Mouse (Mus musculus): ENCODE data around the gene Nr3c2.

The Nr3c2 gene

DNA sequence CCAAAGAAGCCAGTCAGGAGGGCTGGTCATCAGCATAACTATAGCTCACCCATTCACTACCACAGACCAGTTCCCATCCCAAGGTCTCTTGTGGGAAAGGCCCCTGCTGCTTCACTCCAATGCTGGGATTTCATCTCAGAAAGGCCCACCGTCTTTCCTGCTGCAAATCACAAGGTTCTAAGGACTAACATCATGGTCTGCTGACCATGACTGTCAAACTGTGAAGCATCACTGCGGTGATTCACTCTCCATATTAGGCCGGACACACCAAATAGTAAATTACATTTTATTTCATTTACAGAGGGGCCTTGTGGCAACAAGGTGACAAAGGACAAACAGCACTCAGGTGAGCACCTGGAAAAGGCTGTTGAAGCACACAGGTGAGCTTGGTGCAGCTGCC lies 350.9 kb downstream of the Nr3c2 start:
- in situ Hi-C loops (cut with MboI), result no loop called here

DNA sequence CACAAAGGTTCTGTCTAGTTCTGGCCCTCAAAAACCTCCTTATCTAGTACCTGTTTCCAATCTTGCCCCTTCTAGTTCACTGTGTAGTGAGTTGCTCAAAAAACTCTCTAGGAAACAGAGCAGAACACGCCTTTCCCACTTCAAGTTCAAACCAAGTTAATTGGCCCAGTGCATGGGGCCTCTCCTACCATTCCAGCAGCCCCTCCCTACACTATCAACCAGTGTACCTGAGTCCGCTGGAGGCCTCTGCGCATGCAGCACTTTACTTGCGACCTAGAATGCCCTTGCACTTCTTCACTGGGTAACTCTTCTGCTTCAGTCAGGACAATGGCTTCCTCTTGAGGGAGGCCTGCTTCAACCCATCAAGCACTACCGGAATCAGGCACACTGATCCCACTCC lies 351.9 kb downstream of the Nr3c2 start:
- in situ Hi-C loops (cut with MboI), result no loop called here

DNA sequence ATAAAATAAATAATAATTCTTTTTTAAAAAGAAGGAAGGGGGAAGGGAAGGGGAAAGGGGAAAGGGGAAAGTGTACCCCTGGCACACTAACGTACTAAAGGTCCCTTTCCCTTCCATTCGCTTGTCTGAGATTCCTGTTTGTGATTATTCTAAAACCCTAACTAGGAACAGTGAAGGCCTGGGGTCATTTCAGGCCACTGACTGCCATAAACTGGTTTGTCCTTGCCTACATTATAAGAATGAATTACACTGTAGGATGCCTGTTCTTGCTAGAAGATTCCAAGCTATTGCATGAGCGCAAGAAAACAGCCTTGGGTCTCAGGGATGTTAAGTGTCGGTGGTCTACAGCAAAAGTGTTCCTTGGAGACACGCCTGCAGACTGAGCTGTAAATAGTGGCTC lies 355.2 kb downstream of the Nr3c2 start:
- in situ Hi-C loops (cut with MboI), result no loop called here

DNA sequence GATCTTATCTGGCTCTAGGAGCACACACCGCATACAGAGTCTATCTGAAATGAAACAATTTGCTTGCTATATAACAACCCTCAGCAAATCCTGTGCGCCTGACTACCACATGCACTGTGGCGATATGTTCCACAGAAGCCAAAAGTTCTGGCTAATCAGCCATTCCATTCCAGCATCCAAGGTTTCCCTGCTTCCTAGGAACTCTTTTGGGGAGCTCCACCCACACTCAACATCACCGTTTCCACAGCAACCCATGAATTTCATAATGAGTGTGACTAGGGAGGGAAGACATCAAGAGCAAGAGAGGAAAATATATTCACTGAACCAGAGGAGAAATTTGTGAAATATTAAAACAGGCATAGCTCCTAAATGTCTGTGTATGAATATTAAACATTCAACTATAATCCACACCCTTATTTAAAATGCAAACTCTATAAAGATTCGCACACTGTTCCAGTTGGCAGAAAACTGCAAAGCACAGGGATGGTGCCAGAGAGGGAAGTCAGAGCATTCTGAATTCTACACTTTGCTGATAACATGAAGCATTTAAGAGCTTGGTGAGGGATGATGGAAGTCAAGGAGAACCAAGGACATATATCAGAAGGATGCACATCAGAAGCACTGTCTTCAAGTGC lies 357.3 kb downstream of the Nr3c2 start:
- in situ Hi-C loops (cut with MboI), result no loop called here

DNA sequence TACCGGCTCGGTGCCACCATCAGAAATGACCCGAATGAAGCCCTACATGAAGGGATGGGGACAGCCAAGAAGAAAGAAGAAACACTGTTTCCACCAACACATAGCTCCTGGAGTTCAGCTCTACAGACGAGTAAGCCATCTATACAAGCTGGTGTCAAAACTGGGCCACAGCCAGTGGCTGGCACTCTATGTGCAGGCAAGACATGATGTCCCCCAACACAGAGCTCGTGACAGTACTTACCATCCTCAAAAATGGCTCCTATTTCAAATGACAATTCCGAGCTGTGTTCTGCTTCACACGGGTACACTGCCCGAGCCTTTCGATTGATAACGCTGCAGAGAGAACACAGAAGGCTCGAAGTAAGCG lies 357.8 kb downstream of the Nr3c2 start:
- in situ Hi-C loops (cut with MboI), result no loop called here

DNA sequence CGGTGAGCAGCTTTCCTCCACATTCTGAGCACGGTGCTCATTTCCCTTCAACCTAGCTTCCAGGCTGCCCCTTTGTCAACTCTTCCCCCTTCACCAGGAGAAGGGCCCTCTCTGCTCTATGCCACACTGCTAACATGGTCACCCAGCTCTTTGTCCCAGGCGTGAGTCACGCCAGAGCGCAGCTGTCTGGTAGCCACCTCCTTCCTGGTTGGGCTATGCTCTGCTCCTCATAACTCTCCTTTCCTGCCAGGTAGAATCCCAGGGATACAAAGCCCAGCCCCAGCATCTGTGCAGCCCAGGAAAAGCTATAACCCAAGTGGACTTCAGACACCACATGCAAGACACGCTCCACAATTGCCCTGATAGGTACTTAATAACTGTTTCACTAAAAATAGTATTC lies 362.0 kb downstream of the Nr3c2 start:
- in situ Hi-C loops (cut with MboI), result no loop called here

DNA sequence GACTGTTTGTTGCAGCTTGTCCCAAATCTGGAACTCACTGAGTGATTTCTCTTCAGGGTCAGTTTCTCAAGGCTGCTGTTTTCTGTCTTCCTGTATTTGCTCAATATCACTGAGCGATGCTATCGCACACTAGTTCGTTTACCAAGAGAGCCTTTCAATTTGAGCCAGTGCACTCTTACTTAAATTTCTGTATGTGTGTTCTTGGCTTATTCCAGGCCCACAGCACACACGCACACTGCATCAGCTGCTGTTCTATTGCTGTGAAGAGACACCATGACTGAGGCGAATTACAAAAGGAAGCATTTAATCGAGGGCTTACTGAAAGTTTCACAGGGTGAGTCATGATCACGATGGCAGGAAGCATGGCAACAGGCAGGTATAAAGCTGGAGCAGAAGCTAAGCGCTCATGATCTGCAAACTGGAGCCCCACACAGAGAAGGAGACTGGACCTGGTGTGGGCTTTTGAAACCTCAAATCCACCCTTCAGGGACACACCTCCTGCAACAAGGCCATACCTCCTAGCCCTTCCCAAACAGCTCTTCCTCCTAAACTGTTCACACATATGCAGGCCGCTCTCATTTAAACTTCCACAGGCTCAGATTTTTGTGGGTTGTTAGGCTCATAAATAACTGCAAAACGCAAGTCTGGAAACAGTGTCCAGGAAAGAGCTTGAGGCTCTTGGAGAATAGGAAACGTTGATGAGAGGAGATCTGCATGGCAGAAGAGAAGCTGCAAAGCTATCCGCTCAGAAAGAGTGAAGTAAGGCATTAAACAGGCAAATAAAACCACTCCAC lies 363.2 kb downstream of the Nr3c2 start:
- in situ Hi-C loops (cut with MboI), result no loop called here

DNA sequence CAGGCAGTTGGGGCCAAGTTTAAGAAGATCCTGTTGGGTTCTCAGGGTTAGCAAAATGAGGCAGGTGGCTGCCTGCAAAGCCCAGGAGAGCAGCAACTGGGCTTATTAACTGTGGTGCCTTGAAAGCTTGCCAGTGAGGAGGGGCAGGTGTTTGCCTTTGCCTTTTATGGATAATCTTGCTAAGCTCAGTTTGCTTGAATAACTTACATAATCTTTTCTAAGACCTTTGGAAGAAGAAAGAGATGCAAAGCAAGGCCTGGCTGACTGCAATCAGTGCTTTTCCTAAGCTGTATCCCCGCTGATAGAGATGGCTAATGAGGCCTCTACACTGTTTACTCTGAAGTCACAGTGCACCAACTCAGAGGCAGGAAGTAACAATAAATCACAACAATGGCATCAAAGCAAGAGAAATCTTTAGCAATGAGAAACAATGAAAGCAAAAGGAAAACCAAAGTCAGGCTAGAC lies 368.7 kb downstream of the Nr3c2 start:
- in situ Hi-C loops (cut with MboI), result no loop called here

DNA sequence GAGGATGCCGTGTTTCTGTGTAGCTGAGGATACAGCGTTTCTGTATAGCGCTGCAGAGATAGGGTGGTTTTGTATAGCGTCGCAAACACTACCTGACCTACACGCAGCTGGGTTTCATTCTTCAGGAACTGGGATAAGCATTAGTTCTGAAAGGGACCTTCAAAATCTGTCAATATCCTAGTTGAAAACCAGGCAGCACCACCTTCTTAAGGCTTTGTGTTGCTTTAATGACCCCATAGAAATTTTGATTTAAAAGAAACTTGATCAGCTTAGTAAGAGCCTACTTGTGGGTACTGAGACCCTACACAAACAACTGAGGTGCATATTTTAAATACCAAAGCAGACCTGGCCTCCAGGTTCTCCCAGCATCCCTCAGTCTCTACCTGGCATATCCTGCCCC lies 372.9 kb downstream of the Nr3c2 start:
- in situ Hi-C loops (cut with MboI), result no loop called here

DNA sequence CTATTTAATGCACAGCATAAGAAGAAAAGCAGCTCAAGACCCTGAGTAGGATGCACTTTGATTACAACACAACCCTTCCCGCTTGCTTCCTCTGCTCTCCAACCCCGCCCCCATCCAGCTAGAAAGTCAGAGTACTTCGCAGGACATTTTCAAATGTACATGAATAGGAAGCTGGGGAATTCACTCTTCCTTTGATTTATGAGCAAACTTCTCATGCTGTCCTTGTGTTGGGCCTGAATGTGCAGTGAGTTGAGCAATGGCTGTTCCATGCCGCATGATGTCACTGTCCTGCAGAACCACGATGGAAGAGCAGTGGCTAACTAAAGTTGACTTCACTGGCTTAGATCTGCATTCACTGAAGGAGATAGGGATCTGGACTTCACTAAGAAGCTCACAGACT lies 376.3 kb downstream of the Nr3c2 start:
- in situ Hi-C loops (cut with MboI), result no loop called here

DNA sequence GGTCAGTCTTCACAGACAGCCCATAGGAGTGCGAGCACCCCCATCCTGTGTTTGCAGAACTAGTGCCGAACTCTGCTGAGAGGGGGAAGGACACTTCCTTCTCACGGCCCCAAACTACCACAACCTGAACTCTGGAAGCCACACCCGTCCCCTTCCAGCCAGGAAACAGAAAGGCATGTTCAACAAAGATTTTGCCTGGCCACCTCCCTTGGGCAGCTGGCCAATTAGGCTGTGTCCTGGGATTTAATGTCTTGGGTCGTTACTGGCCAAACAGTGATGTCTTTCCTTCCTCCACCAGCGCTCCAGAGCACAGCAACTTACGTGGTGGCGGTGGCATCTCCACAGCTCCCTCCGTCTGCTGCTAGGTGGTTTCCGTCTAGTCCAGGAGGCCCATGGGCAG lies 377.6 kb downstream of the Nr3c2 start:
- in situ Hi-C loops (cut with MboI), result no loop called here

DNA sequence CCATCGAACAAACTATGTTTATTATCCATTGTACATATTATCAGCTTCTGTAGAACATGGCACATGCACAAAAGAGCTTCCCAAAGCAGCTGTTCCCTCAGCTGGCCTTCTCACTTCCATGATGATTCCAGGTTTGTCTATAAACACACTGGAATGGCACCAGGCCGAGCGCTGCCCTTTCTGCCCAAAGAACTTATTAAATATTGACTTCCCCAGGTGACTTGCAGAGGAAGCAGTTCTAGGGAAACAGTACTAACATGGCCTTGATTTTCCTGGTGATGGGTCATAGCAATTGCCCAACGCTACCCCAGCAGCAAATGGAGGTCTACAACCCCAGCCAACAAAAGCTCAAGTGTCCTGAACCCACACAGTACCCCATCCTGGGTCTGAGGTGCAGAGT lies 379.0 kb downstream of the Nr3c2 start:
- in situ Hi-C loops (cut with MboI), result no loop called here

DNA sequence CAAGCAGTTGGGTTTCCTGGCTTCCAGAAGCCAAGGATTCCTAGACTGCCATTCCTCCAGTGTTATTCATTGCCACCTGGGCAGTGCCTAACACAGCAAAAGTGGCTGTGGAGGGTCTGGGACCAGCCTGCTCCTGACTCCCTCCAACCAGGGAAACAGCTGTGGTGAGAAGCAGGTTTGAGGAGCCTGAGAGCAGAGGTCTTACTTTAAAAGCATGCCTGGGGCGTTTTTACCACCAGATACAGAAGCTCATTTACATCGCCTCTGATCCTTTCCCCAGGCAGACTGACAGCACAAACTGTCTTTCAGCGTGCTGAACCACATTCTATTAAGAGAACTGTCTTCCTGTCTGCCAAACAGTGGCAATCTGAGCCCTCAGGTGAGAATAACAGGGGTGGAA lies 380.7 kb downstream of the Nr3c2 start:
- in situ Hi-C loops (cut with MboI), result no loop called here

DNA sequence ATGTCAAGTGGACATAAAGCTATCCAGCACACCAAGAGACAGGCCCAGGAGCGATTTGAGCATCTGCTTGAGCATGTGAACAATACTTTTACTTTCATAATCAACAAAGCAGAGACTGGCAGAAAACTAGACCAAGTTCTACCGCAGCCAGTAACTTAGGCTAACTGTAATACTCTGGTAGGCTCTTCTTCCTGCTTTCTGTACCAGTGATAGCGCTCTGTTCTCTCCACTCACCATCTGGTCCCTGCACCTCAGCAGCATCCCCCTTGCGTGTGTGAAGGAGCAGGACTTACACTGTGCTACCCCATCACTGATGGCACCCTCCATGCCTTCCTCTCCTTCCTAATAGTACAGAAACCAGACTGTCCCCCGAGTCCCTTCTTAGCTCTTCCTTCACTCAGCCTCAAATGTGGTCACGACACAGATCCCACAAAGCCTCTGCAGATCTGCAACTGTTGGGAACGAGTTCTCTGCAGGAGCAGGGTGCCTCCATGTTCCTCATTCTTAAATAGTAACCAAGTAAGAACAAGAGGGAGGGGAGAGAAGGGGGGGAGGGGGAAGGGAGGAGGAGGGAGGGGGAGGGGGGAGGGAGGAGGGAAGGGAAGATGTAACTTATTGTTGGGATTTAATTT lies 383.5 kb downstream of the Nr3c2 start:
- in situ Hi-C loops (cut with MboI), result no loop called here

DNA sequence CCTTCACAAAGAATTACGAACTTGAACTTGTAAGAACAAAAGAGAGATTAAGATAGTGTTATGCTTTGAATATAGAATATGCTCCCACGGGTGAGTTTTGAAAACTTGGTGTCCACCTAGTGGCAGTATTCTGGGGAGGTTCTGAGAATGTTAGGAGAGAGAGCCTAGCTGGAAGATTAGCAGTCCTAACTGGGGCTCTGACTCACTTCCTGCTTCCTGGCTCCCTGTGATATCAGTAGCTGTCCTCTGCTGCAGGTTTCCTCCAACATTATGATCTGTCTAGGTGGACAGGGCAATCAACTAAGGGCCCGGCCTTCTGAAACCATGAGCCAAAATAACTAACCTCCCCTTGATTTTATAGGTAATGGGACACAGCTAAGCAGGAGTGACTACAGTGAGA lies 385.2 kb downstream of the Nr3c2 start:
- in situ Hi-C loops (cut with MboI), result no loop called here

DNA sequence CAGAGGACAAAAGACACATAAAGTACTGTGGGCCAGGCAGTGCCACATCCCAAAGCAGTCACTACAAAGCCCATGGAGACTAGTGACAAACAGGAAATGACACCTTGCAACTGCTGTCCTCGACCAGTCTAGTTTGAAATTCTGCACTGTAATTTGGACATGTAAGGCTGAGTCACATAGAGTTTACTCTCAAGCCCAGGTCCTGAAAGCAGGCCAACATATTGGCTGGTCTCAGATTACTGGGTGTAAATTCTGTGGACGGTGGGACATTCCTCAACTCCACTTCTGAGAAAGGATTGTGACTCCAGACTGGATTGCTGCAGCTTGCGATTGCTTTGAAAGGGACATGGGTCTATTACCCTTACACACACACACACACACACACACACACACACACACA lies 388.8 kb downstream of the Nr3c2 start:
- in situ Hi-C loops (cut with MboI), result no loop called here

DNA sequence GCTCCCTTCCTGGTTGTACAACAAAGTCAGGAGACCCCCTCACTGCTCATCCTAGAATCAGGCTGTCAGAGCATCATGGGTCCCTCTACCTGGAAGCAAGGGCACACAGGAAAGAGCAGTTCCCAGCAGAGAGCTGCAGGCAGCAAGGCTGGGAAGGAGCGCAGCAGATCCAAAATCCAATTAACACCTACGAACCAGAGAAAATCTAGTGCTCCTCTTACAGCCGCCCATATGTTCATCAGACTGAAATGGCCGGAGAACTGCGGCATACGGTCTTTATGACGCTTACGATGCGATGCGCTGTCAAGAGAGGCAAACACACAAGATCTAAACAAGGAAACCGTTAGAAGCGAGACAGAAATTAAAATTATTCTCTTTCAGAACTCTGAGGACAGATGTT lies 389.2 kb downstream of the Nr3c2 start:
- in situ Hi-C loops (cut with MboI), result no loop called here

DNA sequence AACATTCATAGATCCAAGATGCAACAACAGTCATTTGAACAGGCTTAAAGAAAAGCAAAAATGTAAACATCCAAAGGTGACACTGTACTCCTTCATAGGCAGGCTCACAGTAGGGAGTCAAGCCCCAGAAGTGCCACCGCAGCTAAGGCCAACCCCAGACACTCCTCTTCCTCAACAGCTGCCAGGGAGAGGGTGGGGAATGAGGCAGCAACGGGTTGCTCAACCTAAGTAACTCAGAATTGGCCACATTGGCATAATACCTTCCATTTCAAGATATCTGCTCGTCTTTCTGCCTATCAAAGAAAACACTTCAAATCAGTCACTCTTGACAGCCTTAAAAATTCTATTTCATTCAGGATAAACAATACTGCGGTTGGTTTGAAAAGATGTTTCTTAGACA lies 392.9 kb downstream of the Nr3c2 start:
- in situ Hi-C loops (cut with MboI), result no loop called here

DNA sequence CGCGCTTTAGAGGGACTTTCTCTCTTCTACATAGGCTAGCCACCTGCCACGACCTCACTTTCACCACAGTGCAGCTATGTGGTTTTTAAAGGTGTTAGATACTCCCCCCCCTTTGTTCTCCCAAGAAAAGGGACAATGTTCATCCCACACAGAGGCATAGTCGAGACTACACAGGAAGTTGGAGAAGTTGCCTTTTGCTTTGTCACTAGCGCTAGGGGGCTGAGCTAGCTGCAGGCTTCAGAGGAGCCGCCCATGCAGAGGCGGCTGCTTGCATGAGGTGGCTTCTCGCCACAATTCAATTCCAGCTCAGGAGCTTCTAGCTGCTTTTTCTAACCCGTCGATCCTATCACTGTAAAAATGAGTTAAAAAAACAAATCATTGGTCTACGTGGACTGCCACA lies 393.4 kb downstream of the Nr3c2 start:
- in situ Hi-C loops (cut with MboI), result no loop called here

DNA sequence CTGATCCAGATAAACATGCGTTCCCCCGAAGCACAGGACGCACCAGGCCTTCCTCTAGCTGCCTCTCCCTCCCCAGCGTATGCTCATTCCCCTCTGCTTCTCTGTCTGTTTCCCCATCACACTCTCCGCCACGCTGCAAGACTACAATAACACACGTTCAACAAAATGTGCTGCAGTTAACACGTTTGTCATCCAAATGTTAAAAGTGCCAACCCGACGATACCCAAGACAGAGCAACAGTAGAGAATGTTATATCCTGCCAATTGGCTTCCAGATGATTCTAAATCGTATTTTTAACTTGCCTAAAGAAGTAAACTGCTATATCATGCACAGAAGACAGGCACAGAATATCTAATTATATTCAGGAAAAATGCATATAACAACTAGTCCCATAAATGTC lies 395.4 kb downstream of the Nr3c2 start:
- in situ Hi-C loops (cut with MboI), result no loop called here

All from mature B cell (primary cell).